Mouse (Mus musculus): ENCODE data around the gene Tchhl1.

DNA sequence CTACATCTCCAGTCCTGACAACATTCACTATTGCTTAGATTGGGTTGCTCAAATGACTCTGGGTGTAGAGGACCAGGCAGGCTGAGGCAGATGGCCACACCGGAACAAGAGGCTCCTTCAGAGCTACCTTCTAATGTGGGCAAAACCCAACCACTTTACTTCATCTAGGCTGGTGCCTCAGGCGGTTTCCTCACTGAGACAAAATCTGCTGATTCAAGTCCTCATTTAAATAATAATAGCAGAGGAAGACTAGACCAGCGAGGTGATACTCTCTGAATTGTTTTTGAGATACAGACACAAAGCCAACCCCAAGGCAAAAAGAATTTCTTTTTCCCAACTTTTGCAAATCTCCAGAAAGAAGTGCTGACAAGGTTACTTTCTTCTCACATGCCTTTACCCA, 36.9 kb upstream of the Tchhl1 start:
- TF ChIP-seq GATA1 (IDR thresholded peaks at IDR 0.05; ENCODE audit: borderline replicate concordance, low read length) = no peak
- TF ChIP-seq FLI1 (IDR thresholded peaks at IDR 0.05; ENCODE audit: low read length) = no peak
